Mouse (Mus musculus): ENCODE results near the gene Map3k10.

Gene Map3k10

GRCm38 (mm10) chr7:27674522-27675221 lies at the start of gene Map3k10:
Map3k10 (minus strand) TSS chr7:27674598.
- DNase-seq (ENCODE audit: low spot score in 2 of 2): peak; percentile 96 to 98

- no peak for DNase-seq (ENCODE audit: low spot score in 2 of 2)
These were observed 47.6 kb upstream of the Map3k10 start for GRCm38 (mm10) chr7:27721951-27722350.

GRCm38 (mm10) chr7:27710402-27710801 lies 36.0 kb upstream of the Map3k10 start:
- no peak for DNase-seq (ENCODE audit: low spot score in 2 of 2)

GRCm38 (mm10) chr7:27696711-27697110 lies 22.3 kb upstream of the Map3k10 start:
- no peak for DNase-seq (ENCODE audit: low spot score in 2 of 2)

GRCm38 (mm10) chr7:27691076-27691475 lies 16.7 kb upstream of the Map3k10 start:
- DNase-seq (ENCODE audit: low spot score in 2 of 2): peak in 1 of 2 experiments; percentile 40

- peak; percentile 95 to 97 for DNase-seq (ENCODE audit: low spot score in 2 of 2)
These were observed 14.6 kb upstream of the Map3k10 start, which contains the start of gene Zfp607b for GRCm38 (mm10) chr7:27688815-27689612. Zfp607b (plus strand) TSS chr7:27689340.

- no peak for DNase-seq (ENCODE audit: low spot score in 2 of 2)
These were observed 13.9 kb upstream of the Map3k10 start for GRCm38 (mm10) chr7:27688246-27688788.

- no peak for DNase-seq (ENCODE audit: low spot score in 2 of 2)
These were observed 13.4 kb upstream of the Map3k10 start for GRCm38 (mm10) chr7:27687836-27688235.

- DNase-seq (ENCODE audit: low spot score in 2 of 2): no peak
These were observed 12.6 kb upstream of the Map3k10 start for GRCm38 (mm10) chr7:27687043-27687442.

GRCm38 (mm10) chr7:27685681-27686080 lies 11.3 kb upstream of the Map3k10 start:
- DNase-seq (ENCODE audit: low spot score in 2 of 2): no peak

GRCm38 (mm10) chr7:27685220-27685619 lies 10.8 kb upstream of the Map3k10 start:
- no peak for DNase-seq (ENCODE audit: low spot score in 2 of 2)

GRCm38 (mm10) chr7:27683218-27683617 lies 8.8 kb upstream of the Map3k10 start:
- no peak for DNase-seq (ENCODE audit: low spot score in 2 of 2)

GRCm38 (mm10) chr7:27675222-27675612 lies 819 bp upstream of the Map3k10 start:
- DNase-seq (ENCODE audit: low spot score in 2 of 2): no peak

GRCm38 (mm10) chr7:27674195-27674521 lies 240 bp downstream of the Map3k10 start:
- no peak for DNase-seq (ENCODE audit: low spot score in 2 of 2)

GRCm38 (mm10) chr7:27673575-27674131 lies 745 bp downstream of the Map3k10 start:
- peak in 1 of 2 experiments; percentile 25 for DNase-seq (ENCODE audit: low spot score in 2 of 2)

- no peak for DNase-seq (ENCODE audit: low spot score in 2 of 2)
These were observed 1.3 kb downstream of the Map3k10 start for GRCm38 (mm10) chr7:27673064-27673574.

GRCm38 (mm10) chr7:27662038-27662437 lies 12.4 kb downstream of the Map3k10 start:
- no peak for DNase-seq (ENCODE audit: low spot score in 2 of 2)

- DNase-seq (ENCODE audit: low spot score in 2 of 2): no peak
These were observed 15.4 kb downstream of the Map3k10 start for GRCm38 (mm10) chr7:27658712-27659663.

GRCm38 (mm10) chr7:27657824-27658395 lies 16.5 kb downstream of the Map3k10 start:
- peak in 1 of 2 experiments; percentile 33 for DNase-seq (ENCODE audit: low spot score in 2 of 2)

- DNase-seq (ENCODE audit: low spot score in 2 of 2): no peak
These were observed 17.8 kb downstream of the Map3k10 start for GRCm38 (mm10) chr7:27656600-27656999.

- peak; percentile 49 to 65 for DNase-seq (ENCODE audit: low spot score in 2 of 2)
These were observed 18.9 kb downstream of the Map3k10 start for GRCm38 (mm10) chr7:27655545-27655944.
